Mouse (Mus musculus) adrenal gland, adult 8-10 months (tissue): ENCODE measurements around the gene Slc1a2. TPM values are rescaled to one million over a fixed set of nuclear protein-coding genes. Genes with fewer than 3 reads are reported as not detected.

Experiments used
- DNase-seq: peaks from one replicate; pipeline ENCODE4 v3.0.0; 2022
- total RNA-seq, 4 experiments: library from RNA; stranded (reverse); gene quantifications; 2 replicates each; pipeline ENCODE4 v1.2.4; 2022

Gene Slc1a2
- total RNA-seq, 4 experiments from 2014 or later: 0.90 to 2.2 (median 1.2) TPM

GRCm38 (mm10) chr2:102764602-102765374 is 106.3 kb downstream of the Slc1a2 start:
- DNase-seq: peak; percentile 28

DNA sequence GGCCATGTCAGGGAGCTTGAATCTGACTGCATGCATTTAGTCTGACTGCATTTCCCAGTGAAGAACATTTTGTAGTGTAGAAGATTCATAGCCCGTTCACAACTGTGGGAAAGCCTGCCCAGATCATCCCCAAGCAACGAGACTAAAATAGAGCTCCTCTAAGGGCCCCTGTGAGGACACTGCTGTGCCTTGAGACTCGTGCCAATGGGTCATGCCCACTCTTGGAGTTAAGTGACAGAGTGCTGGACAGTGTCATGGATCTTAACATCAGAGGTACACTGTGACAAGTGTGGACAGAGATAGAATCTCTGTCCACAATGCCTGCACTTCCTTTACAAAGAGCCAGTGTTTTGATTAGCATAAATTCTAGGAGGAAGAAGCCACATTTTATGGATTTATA is 109.8 kb downstream of the Slc1a2 start:
- DNase-seq: no peak

DNA sequence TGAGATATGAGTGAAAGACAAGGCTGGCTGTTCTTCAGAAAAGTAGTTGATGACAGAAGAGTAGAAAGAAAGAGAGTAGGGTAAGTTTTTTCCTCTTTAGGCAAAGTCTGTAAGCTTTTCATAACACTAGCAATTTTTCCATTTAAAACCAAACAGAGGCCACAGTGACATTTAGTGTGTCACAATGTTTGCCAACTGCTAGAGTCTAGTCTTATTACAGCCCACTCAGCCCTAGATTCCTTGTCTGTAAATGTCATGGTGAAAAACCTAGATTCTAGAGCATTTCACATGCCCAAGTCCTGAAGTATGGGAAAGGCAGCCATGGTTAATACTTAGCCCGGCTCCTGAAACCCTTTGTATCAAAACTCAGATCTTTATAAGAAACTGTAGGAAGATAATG is 112.8 kb downstream of the Slc1a2 start:
- DNase-seq: no peak

- DNase-seq: no peak
These were observed 113.8 kb downstream of the Slc1a2 start for GRCm38 (mm10) chr2:102772276-102772675.

- DNase-seq: no peak
These were observed 116.2 kb downstream of the Slc1a2 start for GRCm38 (mm10) chr2:102774700-102775099.

DNA sequence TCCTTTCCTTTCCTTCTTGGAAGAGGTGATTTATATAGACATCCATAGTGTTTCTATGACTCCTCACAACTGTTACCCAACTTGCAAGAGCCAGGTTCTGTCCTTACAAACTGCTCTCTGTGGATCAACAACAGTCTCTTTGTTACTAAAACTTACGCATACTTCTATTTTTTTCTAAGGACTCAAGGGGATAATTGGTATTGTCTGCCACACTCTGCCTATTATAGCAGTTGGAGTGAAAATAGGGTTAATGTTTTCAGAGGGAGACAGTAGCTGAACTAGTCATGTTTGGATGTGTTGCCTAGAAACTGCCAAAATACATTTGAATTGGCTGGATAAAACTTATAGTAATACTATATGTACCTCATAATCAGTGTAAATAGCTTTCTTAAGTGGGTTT is 117.1 kb downstream of the Slc1a2 start:
- no peak for DNase-seq

DNA sequence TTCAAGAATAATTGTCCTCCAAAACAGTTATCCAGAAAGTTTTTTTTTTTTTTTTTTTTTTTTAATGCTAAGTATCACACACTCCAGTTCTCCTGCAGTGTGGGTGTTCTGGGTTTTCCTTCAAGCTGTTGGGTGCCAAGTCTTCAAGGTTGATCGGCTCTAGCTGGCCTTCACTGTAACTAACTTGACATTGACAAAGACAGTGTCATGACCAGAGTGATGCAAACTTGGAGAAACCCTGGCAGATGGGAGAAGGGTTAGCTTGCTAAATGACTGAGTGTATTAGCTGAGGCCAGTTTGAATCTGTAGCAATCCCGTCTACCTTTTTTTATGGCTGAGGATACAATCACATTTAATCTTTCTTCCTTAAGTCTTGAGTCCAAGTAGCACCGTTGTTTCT is 119.7 kb downstream of the Slc1a2 start:
- peak; percentile 50 for DNase-seq

- no peak for DNase-seq
These were observed 124.3 kb downstream of the Slc1a2 start for GRCm38 (mm10) chr2:102782751-102783150.

- DNase-seq: no peak
These were observed 127.2 kb downstream of the Slc1a2 start for GRCm38 (mm10) chr2:102785696-102786095.

GRCm38 (mm10) chr2:102791641-102792040 is 133.2 kb downstream of the Slc1a2 start:
- DNase-seq: no peak

DNA sequence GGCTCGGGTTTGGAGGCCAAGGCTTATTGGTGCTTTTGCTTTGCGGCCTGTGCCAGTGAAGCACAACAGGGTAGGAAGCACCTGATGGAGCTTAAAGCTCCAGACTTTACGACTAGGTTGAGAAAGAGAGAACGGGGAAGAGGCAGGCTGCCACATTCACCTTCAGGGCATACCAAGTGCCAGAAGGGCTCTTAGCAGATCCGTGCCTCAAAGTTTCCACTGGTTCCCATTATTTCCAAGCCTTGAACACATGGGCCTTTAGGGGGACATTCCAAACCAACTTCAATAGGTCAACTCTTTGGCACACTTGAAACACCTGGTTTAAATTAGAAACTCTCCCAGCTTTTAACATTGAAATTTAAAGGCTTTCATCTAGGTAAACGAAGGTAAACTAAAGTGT is 134.3 kb downstream of the Slc1a2 start:
- no peak for DNase-seq

- no peak for DNase-seq
These were observed 136.6 kb downstream of the Slc1a2 start for GRCm38 (mm10) chr2:102795034-102795433.

- no peak for DNase-seq
These were observed 139.7 kb downstream of the Slc1a2 start for GRCm38 (mm10) chr2:102798149-102798548.

GRCm38 (mm10) chr2:102801899-102802298 is 143.4 kb downstream of the Slc1a2 start:
- no peak for DNase-seq

- DNase-seq: no peak
These were observed 145.7 kb downstream of the Slc1a2 start for GRCm38 (mm10) chr2:102804109-102804508.

- no peak for DNase-seq
These were observed 146.8 kb downstream of the Slc1a2 start for GRCm38 (mm10) chr2:102805283-102805682.

DNA sequence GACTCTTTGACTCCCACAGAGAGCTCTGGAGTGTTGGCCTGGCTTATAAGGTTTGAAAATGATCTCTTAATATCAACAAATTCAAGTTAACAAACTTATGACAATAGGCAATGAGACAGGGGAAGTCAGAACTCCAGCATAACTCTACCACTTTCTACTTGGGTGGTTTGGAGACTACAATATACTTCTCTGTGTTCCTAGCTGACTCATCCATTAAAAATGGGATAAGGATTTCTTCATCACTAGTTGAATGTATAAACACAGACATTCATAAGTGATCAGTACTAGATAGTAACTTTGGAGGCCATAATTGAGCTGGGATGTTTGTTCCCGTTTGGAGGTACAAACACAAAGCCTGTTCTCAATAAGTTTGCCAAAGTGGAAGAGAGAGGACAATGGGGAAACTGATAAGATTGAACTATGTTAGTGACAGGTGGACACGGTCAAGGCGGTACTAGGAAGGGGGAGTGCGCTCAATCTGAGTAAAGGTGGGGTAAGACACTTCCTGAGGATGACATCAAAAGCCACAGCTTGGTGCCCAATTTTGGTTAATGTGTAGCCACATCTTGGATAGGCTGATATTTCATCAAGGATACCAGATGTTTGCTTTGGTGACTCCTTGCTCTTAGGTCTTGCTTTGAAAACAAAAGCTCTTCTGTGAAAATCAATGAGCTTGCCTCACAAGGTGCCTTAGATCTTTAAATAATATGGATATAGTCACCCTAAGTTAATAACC is 147.5 kb downstream of the Slc1a2 start:
- no peak for DNase-seq

- no peak for DNase-seq
These were observed 149.2 kb downstream of the Slc1a2 start for GRCm38 (mm10) chr2:102807633-102808032.

- DNase-seq: no peak
These were observed 151.0 kb downstream of the Slc1a2 start for GRCm38 (mm10) chr2:102809436-102809835.

GRCm38 (mm10) chr2:102812756-102813155 is 154.3 kb downstream of the Slc1a2 start:
- no peak for DNase-seq

DNA sequence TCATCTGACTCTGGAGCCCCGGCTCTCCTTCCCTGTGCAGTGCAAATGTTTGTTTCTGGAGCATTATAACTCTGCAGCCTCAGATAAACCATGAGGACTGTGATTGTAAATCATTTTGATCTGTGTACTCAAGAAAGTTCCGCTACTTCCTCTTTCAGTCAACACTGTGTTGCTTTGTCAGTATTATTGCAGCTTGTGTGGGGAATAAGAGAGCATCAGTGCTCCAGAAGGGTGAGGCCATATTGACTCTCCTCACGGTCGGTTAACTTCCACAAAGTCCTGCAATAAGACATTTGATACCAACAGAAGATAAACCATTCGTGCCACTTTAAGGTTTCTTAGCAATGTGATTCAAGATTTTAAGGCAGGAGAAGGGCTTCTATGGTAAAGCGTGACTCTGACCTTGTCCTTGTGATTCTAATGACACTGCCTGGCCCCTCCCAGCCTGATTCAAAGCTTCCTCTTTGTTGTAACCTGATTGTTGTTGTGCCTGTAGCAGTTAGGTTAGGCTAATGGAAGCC is 156.9 kb downstream of the Slc1a2 start:
- DNase-seq: peak; percentile 17

GRCm38 (mm10) chr2:102820225-102820711 is 161.8 kb downstream of the Slc1a2 start:
- DNase-seq: no peak

GRCm38 (mm10) chr2:102820790-102821189 is 162.3 kb downstream of the Slc1a2 start:
- DNase-seq: no peak

DNA sequence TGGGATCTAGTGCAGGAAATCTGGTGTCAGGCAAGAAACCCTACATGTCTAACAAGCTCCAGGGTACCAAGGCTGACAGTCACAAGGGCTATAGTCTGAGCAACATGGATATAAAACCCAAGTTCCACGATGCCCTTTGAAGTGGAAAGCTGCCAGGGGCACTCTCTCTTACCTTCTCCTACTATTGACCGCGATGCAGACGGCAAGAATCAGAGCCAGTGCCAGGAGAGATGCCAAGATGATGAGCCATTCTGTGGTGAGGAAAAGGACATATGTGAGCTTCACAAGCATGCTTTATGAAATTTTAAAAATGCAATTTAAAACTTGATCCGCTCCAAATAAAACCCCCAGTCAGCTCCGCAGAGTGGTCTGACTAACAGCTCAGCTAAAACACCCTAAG is 163.6 kb downstream of the Slc1a2 start:
- no peak for DNase-seq
